Mouse (Mus musculus) liver, postnatal 0 days (tissue): ENCODE data around the gene P4ha2.

Source experiments
- CTCF ChIP-seq: sonication (generic); IDR thresholded peaks from 2 replicates; pipeline ENCODE4 v1.5.1; 2016; ENCODE audit warnings: antibody characterized with exemption, low read depth
- EP300 ChIP-seq: IDR thresholded peaks from 2 replicates; pipeline ENCODE4 v1.6.1; 2016; ENCODE audit warnings: antibody characterized with exemption, low read depth, mild to moderate bottlenecking

DNA sequence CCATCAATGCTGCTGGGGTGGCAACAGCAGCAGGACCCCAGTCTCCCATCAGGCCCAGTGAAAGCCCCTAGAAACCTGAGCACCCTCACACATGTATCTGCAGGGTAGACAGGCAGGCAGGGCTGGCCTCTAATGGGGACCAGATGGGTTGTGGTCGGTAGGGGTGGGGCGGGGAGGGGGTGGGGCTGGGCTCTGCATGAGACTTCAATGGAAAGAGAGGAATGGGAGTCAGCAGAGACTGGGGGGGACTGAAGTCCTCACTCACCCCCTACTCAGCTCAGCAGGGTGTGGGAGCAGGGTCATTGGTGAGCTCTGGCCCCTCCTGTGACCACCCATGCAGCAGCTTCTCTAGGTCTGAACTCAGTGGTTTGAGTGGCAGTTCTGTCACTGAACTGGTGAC is 42.5 kb upstream of the P4ha2 start:
- no peak for TF ChIP-seq CTCF
- TF ChIP-seq EP300 = no peak
